Mouse (Mus musculus) mesoderm, embryonic 11.5 days (tissue): ENCODE measurements around the gene Prkcq.

Experiments
- DNase-seq: peaks from one replicate; pipeline ENCODE4 v3.0.0-alpha.2; 2012; ENCODE audit warnings: low read depth, low spot score

Prkcq gene

DNA sequence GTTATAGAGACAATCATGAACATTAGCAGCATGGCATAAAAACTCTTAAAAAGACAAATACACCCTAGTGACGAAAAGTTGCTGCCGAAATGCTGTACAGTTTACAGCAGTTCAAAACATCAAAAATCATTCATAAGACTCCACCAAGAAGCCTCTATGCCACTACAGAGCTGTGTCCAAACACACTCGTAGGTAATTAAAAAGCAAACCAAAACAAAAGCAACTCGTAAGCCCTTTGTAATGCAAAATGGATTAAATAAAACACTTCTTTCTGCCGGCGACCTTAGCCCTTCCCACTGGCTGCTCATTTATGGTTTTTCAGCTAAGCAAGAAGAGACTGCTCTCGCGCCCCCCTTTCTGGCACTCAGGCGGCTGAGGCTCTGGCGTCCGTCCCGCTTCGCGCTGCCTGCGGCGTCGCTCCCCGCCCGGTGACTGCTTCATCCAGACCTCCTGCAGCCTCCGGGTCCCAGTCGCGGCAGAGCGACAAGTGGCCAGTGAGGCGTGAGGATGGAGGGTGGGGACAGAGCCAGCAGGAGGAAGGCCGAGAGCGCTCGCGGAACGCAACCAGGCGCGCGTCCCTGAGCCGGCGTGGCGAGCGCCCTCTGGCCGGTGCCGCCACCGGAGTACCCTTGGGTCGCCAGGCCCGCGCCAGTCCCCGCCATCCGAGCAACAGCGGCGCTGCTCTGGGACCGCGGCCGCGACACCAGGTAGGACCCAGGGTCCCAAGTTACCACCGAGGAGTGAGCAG is at the start of gene Prkcq:
TSS of gene Prkcq (plus strand) at position 355 of the 748 bp plus-strand sequence.
- DNase-seq = peak; percentile 64

DNA sequence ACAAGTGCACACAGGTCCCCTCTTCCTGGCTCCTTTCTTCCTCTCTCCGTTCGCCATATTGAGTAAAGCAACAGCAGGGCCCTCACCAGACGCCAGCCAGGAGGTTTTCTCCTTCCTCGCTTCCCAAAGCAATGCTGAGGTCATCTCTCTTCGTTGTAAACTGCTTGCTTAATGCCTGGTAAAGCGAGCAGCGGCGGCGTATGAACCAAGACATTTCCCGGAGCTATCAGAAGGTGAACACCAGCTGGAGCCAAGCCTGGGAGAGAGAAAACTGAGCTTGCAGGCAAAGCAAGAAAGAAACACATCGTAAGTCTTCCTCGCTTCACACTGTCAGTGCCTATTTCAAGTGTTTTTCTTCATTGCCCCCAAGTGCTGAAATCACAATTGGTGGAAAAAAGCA is 41.0 kb upstream of the Prkcq start:
- no peak for DNase-seq

DNA sequence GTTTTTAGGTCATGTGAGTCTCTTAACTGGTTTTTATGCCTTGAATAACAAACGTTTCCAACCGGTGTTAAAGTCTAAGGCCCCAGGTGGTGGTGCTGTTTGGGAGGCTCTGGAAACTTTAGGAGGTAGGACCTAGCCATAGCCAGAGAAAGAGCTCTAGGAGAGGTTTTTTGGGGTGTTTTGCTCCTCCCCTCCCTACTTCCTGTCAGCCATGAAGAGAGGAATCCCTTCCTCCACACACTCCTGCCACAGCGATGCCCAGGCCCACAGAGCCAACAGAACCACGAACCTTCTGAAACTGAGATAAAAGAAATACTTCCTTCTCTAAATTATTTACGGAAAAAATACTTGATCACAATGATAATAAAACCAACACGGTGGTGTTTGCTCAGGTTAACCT is 36.2 kb upstream of the Prkcq start:
- no peak for DNase-seq

DNA sequence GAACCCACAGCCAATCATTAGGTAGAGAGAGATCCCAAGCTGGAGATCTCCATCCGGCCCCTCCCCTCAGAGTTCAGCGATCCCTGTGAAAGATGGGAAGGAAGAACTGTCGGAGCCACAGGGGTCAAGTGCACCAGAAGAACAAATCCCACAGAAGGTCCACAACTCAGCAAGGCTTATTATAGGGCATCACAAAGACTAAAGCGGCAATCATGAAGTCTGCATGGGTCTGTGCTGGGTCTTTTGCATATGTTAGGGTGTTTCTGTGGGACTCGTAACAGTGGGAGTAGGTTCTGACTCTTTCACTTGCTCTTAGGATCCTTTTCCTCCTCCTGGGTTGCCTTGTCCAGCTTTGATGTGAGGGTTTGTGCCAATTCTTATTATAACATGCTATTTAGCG is 33.8 kb upstream of the Prkcq start:
- DNase-seq = no peak

DNA sequence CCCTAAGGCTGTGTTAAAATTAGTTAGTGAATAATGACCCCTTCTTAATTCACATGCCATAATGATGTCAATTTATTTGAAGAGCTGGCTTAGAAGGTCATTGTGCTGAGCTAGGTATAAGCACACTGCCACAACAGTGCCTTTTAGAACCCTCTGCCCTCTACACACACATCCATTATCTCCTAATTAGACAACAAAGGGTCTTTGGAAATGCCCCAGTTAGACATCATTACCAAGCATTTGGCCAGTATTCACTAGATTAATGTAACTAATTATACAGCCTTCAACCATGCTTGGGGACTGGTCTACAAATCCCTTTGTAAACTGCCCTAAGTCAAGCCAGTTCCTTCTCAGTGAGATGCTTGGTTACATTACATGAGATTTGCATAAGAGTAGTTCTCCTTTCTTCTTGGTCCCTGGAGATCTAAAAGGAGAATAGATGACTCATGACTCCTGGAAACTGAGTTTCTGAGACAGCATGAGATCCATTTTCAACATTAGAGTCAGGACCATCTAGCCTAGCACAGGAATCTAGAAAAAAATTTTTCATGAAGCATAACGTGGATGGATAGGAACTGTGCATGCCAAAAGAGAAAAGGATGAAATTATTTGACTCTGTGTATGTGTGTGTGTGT is 32.3 kb upstream of the Prkcq start:
- DNase-seq = no peak

DNA sequence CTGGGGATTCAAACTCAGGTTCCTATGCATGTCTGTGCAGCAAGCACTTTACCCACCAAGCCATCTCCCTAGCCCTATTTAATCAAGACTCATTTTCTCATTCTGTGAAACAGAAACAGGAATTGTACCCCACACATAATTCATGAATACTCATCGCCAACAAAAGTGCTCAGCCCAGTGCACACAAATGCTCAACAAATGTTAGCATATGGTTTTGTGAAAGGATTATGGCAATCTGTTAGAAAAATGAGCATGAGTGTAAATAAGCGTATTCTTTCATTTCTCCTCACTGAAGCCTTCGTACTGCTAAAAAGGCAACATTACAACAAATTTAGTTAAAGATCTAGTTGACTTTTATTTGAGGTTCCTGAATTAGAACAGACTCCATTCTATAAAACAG is 31.5 kb upstream of the Prkcq start:
- DNase-seq = no peak

DNA sequence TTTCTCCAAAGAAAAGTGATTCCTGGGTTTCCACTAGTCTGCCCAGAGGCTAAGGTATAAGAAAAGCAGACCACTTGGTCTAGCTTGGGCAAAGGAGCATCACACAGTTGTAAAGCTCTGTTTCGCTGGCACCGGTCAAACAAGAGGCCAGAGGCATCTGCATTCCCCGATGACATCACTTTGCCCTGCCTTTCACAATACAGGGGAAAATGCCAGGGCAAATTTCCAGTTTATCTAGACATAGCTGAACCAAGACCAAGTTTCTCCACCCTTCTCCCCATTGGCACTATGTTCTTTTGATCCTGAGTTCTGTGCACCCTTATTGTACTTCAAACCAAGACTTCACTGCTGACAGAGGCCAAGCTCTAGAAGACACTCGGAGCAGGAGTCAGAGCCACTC is 22.8 kb upstream of the Prkcq start:
- no peak for DNase-seq

DNA sequence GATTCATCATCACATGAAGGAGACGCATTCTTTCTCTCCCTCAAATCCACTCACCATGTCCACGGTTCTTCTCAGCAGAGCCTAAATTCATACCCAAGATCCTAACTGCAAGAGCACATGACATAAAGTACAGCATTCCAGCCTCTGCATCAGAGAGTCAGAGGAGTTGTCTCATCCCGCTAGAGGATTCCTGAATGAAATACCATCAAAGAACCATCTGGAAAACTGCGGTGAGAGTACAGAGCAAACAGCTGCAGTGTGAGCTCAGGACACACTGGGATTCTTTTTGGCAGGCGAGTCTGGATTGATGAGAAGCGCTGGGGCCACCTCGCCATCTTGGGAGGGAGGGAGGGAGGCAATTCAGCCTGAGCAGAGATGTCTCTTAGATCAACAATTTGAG is 20.9 kb upstream of the Prkcq start:
- peak; percentile 30 for DNase-seq

DNA sequence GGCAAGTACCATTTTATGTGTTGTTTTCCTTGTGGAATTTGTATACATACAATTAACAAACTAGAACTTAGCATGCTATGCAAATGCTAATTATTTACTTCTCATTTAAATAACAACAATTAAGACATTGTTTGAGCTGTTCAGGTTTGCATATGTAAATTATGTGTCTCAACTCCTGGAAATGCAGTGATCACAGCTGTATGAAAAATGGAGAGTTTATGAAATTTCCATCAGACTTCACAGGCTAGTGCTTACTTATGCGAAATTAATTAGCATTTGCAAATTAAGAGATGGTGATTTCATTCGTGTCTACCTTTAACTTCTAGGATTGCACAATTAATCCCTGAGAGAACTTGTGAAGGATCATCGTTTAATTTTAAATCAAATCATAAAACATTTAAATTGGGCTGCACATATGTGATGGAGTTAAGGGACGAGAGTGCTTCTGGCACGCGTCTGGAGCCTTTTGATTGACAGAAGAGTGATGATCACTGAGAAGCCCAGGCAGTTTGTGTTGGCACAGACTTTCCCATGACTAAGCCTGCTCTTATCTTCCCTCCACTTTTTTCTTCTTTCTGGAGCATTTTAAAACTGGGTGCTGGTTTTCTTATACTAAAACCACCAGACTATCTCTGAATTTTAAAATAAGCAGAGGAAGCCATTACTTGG is 20.1 kb upstream of the Prkcq start:
- no peak for DNase-seq

DNA sequence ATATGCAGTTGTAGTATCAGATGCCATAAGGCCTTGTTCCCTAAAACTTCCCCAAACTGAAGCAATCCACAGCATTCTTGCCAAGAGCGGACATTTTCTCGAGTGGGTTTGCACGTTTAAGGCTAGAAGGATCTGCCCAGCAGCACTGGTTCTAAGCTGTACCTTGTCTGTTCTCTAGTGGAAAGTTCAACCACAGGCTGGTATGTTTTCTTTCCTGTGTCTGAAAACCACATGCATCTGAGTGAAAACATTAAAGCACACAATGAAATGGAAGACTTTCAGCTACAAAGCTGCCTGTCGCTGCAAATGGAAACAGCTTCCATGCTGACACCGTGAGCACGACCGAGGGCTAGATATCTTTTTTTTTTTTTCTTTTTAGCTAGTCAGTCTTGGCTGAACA is 12.3 kb upstream of the Prkcq start:
- DNase-seq = no peak

DNA sequence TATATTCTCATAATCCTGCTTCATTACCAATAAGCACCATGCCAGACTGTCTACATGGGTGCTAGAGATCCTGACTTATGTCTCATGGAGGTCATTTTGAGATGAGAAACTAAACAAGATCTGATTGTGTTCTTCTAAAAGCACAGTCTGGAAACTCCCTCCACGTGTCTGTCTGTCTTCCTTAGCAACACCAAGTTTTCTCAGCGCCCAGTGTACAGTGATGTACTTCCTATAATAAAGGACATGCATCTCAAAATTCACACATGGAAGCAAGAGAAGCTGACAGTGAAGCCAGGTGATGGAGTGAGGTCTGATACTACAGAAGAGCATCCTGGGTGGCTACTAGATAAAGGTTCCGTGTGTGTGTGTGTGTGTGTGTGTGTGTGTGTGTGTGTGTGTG is 11.2 kb upstream of the Prkcq start:
- no peak for DNase-seq

DNA sequence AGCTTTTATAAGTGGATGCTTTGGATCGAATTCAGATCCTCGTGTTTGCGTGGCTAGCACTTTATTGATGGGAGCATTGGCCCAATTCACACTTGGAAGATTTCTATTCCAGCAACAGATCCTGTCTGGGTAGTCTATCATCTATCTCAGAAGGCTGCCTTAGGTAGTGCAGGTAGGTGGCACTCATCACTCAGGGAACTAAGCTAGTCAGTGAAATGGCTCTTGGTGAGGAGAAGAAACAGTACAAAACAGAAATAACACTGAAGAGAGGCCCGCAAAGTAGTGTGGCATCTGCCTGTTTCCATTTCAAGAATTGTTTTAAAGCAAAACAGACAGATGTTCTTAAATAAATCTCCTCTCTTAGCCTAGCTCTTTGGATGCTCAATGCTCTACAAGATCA is 10.6 kb upstream of the Prkcq start:
- no peak for DNase-seq

DNA sequence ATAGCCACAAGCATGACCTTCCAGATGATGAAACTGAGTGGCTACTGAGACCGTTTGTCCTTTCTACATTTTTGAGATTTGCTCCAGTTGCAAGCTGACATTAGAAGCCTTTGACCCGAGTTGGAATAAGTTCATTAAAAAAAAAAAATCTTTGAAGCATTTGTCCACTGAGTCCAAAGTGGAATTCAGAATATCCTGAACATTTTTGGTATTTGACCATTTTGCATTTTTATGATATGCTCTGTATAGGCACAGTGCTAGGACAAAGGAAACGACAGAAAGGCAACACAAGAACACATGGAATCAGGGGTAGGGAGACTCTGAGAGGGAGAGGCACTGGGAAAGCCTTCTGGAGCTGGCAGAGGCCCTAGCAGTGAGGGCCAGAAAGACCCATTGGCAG is 9.2 kb upstream of the Prkcq start:
- no peak for DNase-seq

DNA sequence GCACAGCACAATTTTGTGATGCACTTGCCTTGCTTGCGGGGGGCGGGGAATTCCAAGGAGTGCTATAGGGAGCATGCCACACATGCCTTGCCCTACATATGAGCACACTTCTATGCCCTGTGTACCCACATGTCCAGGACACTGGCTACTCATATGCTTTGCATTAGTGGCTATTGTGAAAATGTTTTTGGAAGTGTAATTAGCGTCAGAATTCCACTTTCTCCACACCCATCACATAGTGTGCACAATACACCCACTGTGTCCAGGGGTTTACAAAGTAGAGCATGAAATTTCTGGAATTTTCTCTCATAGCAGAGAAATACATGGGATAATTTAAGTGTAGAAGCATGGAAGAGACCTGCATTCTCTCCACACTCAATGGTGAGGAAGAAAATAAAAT is 7.7 kb upstream of the Prkcq start:
- DNase-seq = peak; percentile 5

DNA sequence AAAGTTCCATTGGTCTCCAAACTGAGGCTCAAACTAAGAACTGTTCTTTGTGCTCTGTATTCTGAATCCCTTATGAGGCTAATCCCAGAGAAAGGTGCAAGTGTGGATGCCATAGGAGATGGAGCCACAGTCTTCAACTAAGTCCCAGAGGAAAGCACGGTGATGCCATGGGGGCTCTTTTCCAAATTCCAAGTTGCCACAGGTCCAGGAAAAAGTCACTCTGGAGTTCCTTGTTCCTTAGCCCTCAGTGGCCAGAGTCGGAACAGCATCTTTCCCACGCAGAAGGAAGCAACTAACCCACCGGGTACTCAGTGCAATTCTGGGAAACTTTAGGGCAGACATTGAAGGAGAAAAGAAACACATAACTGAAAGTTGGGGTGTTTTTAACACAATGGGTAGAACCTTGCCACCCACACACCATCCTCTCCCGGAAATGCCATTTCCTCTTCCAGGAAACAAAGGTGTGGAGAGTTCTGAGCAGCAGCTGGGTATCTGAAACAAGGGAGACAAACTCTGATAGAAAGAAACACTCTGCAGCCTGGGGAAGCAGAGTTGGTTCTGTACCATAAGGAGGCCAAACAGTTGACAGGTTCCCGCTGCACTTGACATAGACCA is 2.1 kb upstream of the Prkcq start:
- no peak for DNase-seq

DNA sequence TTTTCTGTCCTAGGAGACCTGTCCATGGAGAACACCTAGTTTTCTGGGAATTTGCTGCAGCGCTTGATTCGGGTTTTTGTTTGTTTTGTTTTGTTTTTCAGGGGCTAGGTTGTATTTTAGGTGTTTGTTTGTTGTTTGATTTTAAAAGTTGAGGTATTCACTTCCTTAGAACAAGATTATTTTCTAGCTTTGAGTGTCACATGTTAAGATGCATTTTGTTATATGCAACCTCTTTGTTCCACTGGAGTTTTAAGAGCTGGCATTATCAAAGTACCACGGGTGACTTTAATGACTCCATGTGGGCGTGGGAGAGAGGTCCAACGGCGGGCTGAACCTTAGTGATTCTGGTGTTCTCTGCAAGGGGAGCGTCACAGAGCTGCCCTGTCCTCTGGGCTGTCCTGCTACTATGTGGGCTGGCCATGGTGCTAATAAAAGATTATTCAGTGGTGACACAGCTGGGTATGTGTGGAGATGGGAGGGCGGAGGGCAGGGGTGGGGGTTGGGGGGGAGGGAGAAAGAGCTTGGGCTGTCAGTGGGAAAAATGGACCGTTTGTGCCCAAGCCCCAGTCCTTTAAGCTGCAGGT is 1.0 kb downstream of the Prkcq start:
- peak; percentile 22 for DNase-seq

DNA sequence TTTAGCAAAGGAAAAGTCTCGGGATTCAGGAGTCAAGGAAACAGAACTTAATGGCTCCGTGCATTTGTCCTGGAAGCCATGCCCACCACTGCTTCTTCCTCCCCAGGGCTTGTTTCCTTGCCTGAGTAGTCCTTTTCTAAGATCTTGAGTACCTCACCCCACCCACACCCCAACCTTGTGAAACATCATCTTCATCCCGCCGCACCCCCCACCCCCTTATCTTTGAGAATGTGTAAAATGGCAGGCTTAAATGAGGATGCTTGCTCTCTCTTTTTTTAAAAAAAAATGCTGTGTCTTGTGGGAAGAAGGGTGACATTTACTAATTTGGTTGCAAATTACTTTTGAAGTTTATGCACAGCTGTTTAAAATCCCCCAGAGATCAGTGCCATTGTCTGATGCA is 1.6 kb downstream of the Prkcq start:
- no peak for DNase-seq

DNA sequence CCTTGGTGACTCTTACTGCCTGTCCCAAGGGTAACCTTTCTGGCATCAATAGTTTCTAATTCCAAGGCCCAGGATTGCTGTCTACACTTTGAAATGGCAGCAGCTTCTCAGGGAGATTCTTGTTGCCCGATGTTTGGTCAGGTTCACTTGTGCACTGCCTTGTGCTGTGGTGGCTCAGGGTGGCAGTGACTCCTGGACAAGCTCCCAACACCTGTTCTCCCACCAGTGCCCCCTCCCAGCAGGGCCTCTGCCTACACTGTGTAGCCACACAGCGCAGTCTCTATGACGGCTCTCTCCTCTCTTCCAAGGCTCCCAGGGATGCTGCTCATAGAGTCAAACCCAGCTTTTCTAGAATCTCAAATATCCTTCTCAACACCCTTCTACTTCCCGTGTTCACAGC is 2.2 kb downstream of the Prkcq start:
- DNase-seq = no peak

DNA sequence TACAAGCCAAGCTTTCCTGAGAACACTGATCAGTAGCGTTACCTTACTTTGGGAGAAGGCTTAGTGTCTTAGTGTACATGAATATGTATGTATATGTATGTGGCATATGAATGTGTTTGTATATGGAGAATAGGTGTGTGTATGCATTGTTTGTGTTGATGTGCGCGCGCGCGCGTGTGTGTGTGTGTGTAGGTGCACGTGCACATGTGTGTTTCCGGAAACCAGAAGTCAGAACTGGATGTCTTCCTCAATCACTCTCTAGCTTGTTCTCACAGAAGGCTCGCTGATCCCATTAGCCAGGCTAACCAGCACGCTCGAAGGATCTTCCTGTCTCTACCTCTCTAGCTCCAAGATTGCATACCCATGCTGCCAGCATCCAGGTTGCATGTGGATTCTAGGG is 6.0 kb downstream of the Prkcq start:
- no peak for DNase-seq

DNA sequence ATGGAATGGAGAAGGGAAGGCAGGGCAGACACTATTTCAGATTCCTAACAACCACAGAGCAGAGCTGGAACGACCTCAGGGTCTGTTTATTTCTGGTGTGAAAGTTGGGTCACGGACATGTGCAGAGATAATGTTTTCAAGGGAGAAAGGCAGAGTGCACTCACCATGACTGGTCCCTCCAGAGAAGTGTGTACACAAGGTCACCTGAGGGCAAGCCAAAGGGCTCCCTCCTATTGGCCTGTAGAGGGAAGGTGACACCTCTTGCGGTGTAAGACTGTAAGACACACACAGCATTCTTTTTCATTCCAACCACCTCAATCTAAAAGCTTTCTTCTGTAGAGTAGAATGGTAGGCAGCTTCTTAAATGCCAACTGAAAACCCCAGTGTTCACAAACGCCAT is 9.6 kb downstream of the Prkcq start:
- DNase-seq = no peak

DNA sequence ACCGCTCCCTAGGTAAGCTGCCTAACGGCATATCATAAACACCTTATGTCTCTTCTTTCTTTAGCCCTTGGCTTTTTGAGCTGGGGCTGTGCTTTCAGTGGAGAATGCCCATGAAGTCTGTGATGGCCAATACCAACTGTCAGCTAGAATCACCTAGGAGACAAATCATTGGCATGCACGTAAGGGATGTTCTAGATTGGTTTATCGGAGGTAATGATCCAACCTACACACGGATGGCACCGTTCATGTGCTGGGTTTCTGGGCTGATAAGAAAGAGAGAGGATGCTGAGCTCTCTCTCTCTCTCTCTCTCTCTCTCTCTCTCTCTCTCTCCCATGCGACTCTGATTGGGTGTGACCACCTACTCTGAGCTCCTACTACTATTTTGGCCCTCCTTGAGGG is 10.2 kb downstream of the Prkcq start:
- no peak for DNase-seq

DNA sequence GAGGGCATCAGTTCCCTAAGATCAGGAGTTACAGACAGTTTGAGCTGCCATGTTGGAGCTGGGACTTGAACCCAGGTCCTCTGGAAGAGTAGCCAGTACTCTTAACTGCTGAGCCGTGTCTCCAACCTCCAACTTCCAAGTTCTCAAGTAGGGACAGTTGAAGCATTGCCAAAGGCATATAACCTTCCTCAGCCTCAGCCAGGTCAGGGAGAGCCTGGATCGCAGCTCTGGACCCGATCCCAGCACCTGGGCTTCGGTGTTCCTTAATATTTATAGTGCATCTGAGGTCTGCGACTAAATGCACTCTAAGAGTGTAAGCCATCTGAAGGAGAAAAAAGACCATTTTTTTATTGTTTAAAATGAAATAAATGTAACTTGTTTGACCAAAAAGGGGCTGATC is 12.1 kb downstream of the Prkcq start:
- DNase-seq = no peak
